Mouse (Mus musculus): ENCODE results near the gene Evx1. TPM values are rescaled to one million over a fixed set of nuclear protein-coding genes. Genes with fewer than 3 reads are reported as not detected.
A peak's percentile ranks its signal among the peaks of the same experiment; 100 is the strongest.

Gene Evx1
- polyA plus RNA-seq, 1 experiment from 2014 or later: not detected

DNA sequence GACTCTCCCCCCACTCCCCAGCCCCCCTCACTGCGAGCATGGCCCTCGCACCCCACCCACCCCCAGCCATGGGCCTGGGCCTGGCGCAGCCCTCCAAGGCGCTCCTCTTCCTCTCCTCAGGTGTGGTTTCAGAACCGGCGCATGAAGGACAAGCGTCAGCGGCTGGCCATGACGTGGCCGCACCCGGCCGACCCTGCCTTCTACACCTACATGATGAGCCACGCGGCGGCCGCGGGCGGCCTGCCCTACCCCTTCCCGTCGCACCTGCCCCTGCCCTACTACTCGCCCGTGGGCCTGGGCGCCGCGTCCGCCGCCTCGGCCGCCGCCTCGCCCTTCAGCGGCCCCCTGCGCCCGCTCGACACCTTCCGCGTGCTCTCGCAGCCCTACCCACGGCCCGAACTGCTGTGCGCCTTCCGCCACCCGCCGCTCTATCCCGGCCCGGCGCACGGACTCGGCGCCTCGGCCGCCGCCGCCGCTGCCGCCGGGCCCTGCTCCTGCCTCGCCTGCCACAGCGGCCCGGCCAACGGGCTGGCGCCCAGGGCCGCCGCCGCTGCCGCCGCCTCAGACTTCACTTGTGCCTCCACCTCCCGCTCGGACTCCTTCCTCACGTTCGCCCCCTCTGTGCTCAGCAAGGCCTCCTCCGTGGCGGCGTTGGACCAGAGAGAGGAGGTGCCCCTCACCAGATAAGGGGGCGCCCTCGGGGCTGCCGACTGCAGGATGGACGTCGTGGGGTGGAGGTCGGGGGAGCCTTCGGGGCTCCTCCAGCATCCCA, 3.3 kb downstream of the Evx1 start:
- peak overlapping the region; percentile 26 for H3K4me2 ChIP-seq (ENCODE audit: low read length)
- no peak overlapping the region for H3K27ac ChIP-seq (ENCODE audit: low read depth, low read length)
- DNase-seq (ENCODE audit: low spot score) (no peak), ATAC-seq (no peak)
- H3K4me1 ChIP-seq (ENCODE audit: control insufficient read depth, insufficient read depth, low read length): no peaks in the 10 kb centered on the region
- no peak overlapping the region for H3K9ac ChIP-seq (ENCODE audit: low read length)
- no peaks in the 10 kb centered on the region for H3K9me3 ChIP-seq (replicated peaks; ENCODE audit: control insufficient read depth, low read length)
- H3K4me3 ChIP-seq (ENCODE audit: low read depth, low read length): peak overlapping the region; percentile 13; the same call in 1 of the 2 replicates
- WGBS: 2% methylated on average over 59 of the region's 81 CpGs
- H3K27me3 ChIP-seq (replicated peaks; ENCODE audit: control insufficient read depth, insufficient read depth, low read length): peaks cover 89% of the 10 kb centered on the region
- no peaks in the 10 kb centered on the region for H3K36me3 ChIP-seq (ENCODE audit: control insufficient read depth, insufficient read depth, low read length)

- no peak for DNase-seq (ENCODE audit: low spot score)
- H3K4me2 ChIP-seq (ENCODE audit: low read length): no peak overlapping the region
These were observed 4.3 kb downstream of the Evx1 start for GRCm38 (mm10) chr6:52317461-52318180.

GRCm38 (mm10) chr6:52318271-52318670, 5.0 kb downstream of the Evx1 start:
- DNase-seq (ENCODE audit: low spot score): no peak
- no peaks in the 10 kb centered on the region for H3K9me3 ChIP-seq (replicated peaks; ENCODE audit: control insufficient read depth, low read length)
- no peaks in the 10 kb centered on the region for H3K4me1 ChIP-seq (ENCODE audit: control insufficient read depth, insufficient read depth, low read length)
- H3K9ac ChIP-seq (ENCODE audit: low read length): no peak overlapping the region
- H3K36me3 ChIP-seq (ENCODE audit: control insufficient read depth, insufficient read depth, low read length): no peaks in the 10 kb centered on the region
- H3K4me3 ChIP-seq (ENCODE audit: low read depth, low read length): no peak overlapping the region
- H3K27ac ChIP-seq (ENCODE audit: low read depth, low read length): no peak overlapping the region
- H3K27me3 ChIP-seq (replicated peaks; ENCODE audit: control insufficient read depth, insufficient read depth, low read length): peaks cover 94% of the 10 kb centered on the region
- no peak for ATAC-seq
- WGBS: 3% methylated on average over 1 of the region's 1 CpGs
- no peak overlapping the region for H3K4me2 ChIP-seq (ENCODE audit: low read length)

More at GRCm38 (mm10) chr6:52317461-52318180, 4.3 kb downstream of the Evx1 start:
- WGBS: 3% methylated on average over 14 of the region's 14 CpGs
- Histone ChIP-seq H3K4me3 (ENCODE audit: low read depth, low read length) (no peak overlapping the region), H3K27me3 (replicated peaks; ENCODE audit: control insufficient read depth, insufficient read depth, low read length) (peaks cover 89% of the 10 kb centered on the region), H3K9me3 (replicated peaks; ENCODE audit: control insufficient read depth, low read length) (no peaks in the 10 kb centered on the region), H3K36me3 (ENCODE audit: control insufficient read depth, insufficient read depth, low read length) (no peaks in the 10 kb centered on the region), H3K27ac (ENCODE audit: low read depth, low read length) (no peak overlapping the region), H3K4me1 (ENCODE audit: control insufficient read depth, insufficient read depth, low read length) (no peaks in the 10 kb centered on the region), H3K9ac (ENCODE audit: low read length) (no peak overlapping the region)
- no peak for ATAC-seq

DNA sequence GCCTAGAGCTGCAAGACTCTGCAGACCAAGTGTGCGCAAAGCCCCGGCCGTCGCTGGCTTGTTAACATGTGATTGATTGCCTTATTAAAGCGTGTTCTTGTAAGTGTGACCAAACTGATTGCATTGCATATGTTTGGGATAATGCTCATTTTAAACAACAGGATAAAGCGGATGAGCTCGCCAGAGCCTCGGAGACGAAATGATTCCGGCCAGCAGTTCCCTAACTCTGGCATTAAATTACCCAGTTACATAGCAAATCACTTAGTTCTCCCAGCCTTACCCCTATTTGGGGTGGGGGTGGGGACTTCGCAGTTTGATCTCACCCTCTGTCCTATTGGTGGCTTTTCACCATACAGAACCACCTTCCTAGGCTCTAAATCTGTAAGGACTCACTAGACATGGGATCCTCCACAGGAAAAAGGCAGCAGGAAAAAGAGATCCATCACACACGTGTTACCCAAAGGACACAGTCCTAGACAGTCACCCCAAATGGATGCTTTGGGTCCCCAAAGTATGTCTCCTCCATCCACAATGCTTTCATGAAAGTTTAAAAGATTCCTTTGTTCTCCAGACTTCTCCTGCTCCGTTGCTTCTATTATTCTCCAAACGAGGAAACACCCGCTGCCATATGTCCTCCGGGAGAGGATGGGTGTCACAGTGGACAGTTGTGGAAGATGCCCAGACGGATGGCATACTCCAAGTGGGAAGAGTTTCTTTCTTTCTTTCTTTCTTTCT, 6.8 kb downstream of the Evx1 start:
- no peak for DNase-seq (ENCODE audit: low spot score)
- under 1% methylated on average over 17 of the region's 17 CpGs for WGBS
- H3K27me3 ChIP-seq (replicated peaks; ENCODE audit: control insufficient read depth, insufficient read depth, low read length): peaks cover 92% of the 10 kb centered on the region

GRCm38 (mm10) chr6:52320966-52321825, 7.9 kb downstream of the Evx1 start:
- Histone ChIP-seq H3K9ac (ENCODE audit: low read length) (no peak overlapping the region), H3K9me3 (replicated peaks; ENCODE audit: control insufficient read depth, low read length) (no peaks in the 10 kb centered on the region), H3K27me3 (replicated peaks; ENCODE audit: control insufficient read depth, insufficient read depth, low read length) (peaks cover 92% of the 10 kb centered on the region), H3K36me3 (ENCODE audit: control insufficient read depth, insufficient read depth, low read length) (no peaks in the 10 kb centered on the region), H3K4me2 (ENCODE audit: low read length) (no peak overlapping the region), H3K4me3 (ENCODE audit: low read depth, low read length) (no peak overlapping the region), H3K4me1 (ENCODE audit: control insufficient read depth, insufficient read depth, low read length) (no peaks in the 10 kb centered on the region), H3K27ac (ENCODE audit: low read depth, low read length) (no peak overlapping the region)
- DNase-seq (ENCODE audit: low spot score) (peak; percentile 45), ATAC-seq (no peak)
- WGBS: 3% methylated on average over 12 of the region's 12 CpGs

More for the DNA sequence above, 6.8 kb downstream of the Evx1 start:
- H3K9me3 ChIP-seq (replicated peaks; ENCODE audit: control insufficient read depth, low read length): no peaks in the 10 kb centered on the region
- H3K4me2 ChIP-seq (ENCODE audit: low read length): no peak overlapping the region
- no peak overlapping the region for H3K9ac ChIP-seq (ENCODE audit: low read length)
- no peak for ATAC-seq
- H3K27ac ChIP-seq (ENCODE audit: low read depth, low read length): no peak overlapping the region
- no peaks in the 10 kb centered on the region for H3K36me3 ChIP-seq (ENCODE audit: control insufficient read depth, insufficient read depth, low read length)
- no peaks in the 10 kb centered on the region for H3K4me1 ChIP-seq (ENCODE audit: control insufficient read depth, insufficient read depth, low read length)
- no peak overlapping the region for H3K4me3 ChIP-seq (ENCODE audit: low read depth, low read length)

DNA sequence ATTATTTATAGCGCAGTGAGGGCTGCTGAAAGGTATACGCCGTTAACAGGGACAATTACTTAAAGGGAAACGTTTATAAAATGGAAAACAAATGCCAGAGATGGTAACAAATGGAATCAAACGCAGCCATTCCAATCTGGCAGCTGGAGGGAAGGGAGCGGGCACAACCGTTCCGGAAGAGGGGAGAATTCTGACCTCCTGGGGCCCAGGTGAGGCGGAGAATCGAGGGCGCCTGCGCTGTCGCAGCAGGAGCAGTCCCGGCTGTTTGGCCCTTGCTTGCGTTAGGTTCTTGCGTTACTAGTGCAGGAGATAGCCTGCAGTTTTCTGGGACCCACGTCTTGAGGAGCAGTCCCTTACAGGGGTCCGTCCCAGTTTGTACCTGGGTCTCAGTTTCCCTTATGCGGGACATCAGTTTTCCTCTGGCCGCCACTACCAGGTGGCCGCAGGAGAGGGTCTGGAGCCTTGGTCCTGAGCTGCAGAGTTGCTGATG, 8.6 kb downstream of the Evx1 start:
- WGBS: 1% methylated on average over 21 of the region's 21 CpGs
- H3K27me3 ChIP-seq (replicated peaks; ENCODE audit: control insufficient read depth, insufficient read depth, low read length): peaks cover 92% of the 10 kb centered on the region
- no peak overlapping the region for H3K4me2 ChIP-seq (ENCODE audit: low read length)
- H3K27ac ChIP-seq (ENCODE audit: low read depth, low read length): no peak overlapping the region
- no peak overlapping the region for H3K9ac ChIP-seq (ENCODE audit: low read length)
- DNase-seq (ENCODE audit: low spot score) (no peak), ATAC-seq (no peak)
- H3K4me3 ChIP-seq (ENCODE audit: low read depth, low read length): no peak overlapping the region
- no peaks in the 10 kb centered on the region for H3K4me1 ChIP-seq (ENCODE audit: control insufficient read depth, insufficient read depth, low read length)
- no peaks in the 10 kb centered on the region for H3K9me3 ChIP-seq (replicated peaks; ENCODE audit: control insufficient read depth, low read length)
- no peaks in the 10 kb centered on the region for H3K36me3 ChIP-seq (ENCODE audit: control insufficient read depth, insufficient read depth, low read length)

DNA sequence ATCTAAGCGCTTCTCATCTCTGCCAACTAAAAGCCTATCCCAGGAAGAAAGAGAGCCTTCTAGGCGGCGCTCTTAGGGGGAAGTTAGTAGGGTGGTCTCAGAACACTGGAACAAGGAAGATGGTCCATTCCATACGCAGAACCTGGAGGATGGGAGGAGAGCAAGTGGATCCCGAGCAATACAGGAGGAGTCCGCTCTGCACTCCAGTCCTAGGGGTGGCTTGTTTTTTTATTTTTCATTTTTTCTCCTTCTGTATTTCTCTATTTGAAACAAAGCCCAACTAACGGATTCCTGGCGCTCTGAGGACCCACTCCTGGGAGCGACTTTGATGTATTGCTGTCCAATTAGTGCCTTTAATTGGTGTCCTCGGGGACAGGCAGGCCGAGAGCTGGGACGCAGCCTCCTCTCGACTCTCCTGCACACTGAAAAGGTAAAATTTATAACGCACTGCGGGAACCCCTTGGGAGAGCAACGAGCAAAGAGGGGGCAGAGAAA, 9.5 kb downstream of the Evx1 start:
- ATAC-seq: no peak
- Histone ChIP-seq H3K4me2 (ENCODE audit: low read length) (no peak overlapping the region), H3K27me3 (replicated peaks; ENCODE audit: control insufficient read depth, insufficient read depth, low read length) (peaks cover 84% of the 10 kb centered on the region), H3K9me3 (replicated peaks; ENCODE audit: control insufficient read depth, low read length) (no peaks in the 10 kb centered on the region), H3K36me3 (ENCODE audit: control insufficient read depth, insufficient read depth, low read length) (no peaks in the 10 kb centered on the region), H3K4me3 (ENCODE audit: low read depth, low read length) (no peak overlapping the region), H3K9ac (ENCODE audit: low read length) (no peak overlapping the region), H3K27ac (ENCODE audit: low read depth, low read length) (no peak overlapping the region), H3K4me1 (ENCODE audit: control insufficient read depth, insufficient read depth, low read length) (no peaks in the 10 kb centered on the region)
- DNase-seq (ENCODE audit: low spot score): no peak
- WGBS: 1% methylated on average over 16 of the region's 16 CpGs

GRCm38 (mm10) chr6:52323292-52323691, 10.0 kb downstream of the Evx1 start:
- Histone ChIP-seq H3K9ac (ENCODE audit: low read length) (no peak overlapping the region), H3K4me3 (ENCODE audit: low read depth, low read length) (no peak overlapping the region), H3K4me1 (ENCODE audit: control insufficient read depth, insufficient read depth, low read length) (no peaks in the 10 kb centered on the region), H3K27me3 (replicated peaks; ENCODE audit: control insufficient read depth, insufficient read depth, low read length) (peaks cover 83% of the 10 kb centered on the region), H3K27ac (ENCODE audit: low read depth, low read length) (no peak overlapping the region), H3K9me3 (replicated peaks; ENCODE audit: control insufficient read depth, low read length) (no peaks in the 10 kb centered on the region), H3K4me2 (ENCODE audit: low read length) (no peak overlapping the region), H3K36me3 (ENCODE audit: control insufficient read depth, insufficient read depth, low read length) (no peaks in the 10 kb centered on the region)
- ATAC-seq (no peak), DNase-seq (ENCODE audit: low spot score) (no peak)
- under 1% methylated on average over 10 of the region's 10 CpGs for WGBS
